ENCODE assay signal across 8 mouse cellular contexts in the genomic region with DNA sequence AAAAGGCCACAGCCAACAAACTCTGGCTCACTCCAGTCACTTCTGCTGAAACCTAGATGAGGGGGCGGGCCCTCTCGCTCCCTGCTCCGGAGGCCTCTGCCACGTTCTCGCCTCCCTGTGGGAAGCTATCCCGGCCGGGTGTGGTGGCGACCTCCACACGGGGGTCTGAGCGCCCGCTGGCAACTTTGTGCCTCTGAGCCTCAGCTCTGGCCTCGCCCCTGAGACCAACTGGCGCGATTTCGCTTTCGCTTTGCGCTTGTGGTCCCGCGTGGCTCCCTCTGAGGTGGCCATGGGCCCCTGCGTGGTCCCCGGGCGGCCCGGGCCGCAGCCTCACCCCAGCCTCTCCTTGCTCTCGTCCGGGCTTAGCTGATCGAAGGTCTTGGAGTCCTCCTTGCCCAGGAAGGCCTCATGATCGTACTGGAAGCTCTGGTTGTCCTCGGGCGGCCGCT. TPM values are rescaled to one million over a fixed set of nuclear protein-coding genes. Genes with fewer than 3 reads are reported as not detected.
A peak's percentile ranks its signal among the peaks of the same experiment; 100 is the strongest.
DNase-seq lines count a peak whose midpoint lies in the region; ATAC-seq and TF ChIP-seq lines count a peak whose summit lies in the region.

No protein-coding gene starts in this region.

- ATAC-seq in lung, postnatal 0 days, result peak; percentile 60

- intact Hi-C loops in heart, adult 2 months (cut with DNase I), result no loop called here

- peaks cover 4% of the 10 kb centered on the region for H3K4me1 ChIP-seq in heart, adult 2 months (ENCODE audit: control insufficient read depth, insufficient read depth, low read length)
- H3K4me1 ChIP-seq in lung, postnatal 0 days (ENCODE audit: insufficient read depth, low read depth, low read length), result peaks cover 5% of the 10 kb centered on the region; the same call in 1 of the 2 replicates
- peaks cover 4% of the 10 kb centered on the region for H3K4me1 ChIP-seq in small intestine, adult 2 months (ENCODE audit: control insufficient read depth, insufficient read depth, insufficient read length, low read length)

- TF ChIP-seq CTCF in heart, adult 2 months (IDR thresholded peaks at IDR 0.05), result no peak
- no peak for TF ChIP-seq CTCF in lung, postnatal 0 days (IDR thresholded peaks at IDR 0.05)
- TF ChIP-seq CTCF in small intestine, adult 2 months (IDR thresholded peaks at IDR 0.05; ENCODE audit: extremely low read depth, insufficient read length, insufficient replicate concordance, low read depth, low read length), result no peak

- H3K9ac ChIP-seq in heart, adult 2 months (ENCODE audit: low read depth, low read length), result peak overlapping the region; percentile 84
- H3K9ac ChIP-seq in lung, postnatal 0 days (replicated peaks; ENCODE audit: low read depth), result peak overlapping the region; percentile 69

- no peaks in the 10 kb centered on the region for H3K27me3 ChIP-seq in heart, adult 2 months (ENCODE audit: control insufficient read depth, insufficient read depth, low read length)
- no peaks in the 10 kb centered on the region for H3K27me3 ChIP-seq in lung, postnatal 0 days (replicated peaks; ENCODE audit: insufficient read depth, low read length)
- no peaks in the 10 kb centered on the region for H3K27me3 ChIP-seq in small intestine, adult 2 months (ENCODE audit: control insufficient read depth, insufficient read depth, low read length)

- peak overlapping the region; percentile 88 for H3K27ac ChIP-seq in heart, adult 2 months
- H3K27ac ChIP-seq in lung, postnatal 0 days (ENCODE audit: low read length), result peak overlapping the region; percentile 84
- peak overlapping the region; percentile 66 for H3K27ac ChIP-seq in small intestine, adult 2 months (ENCODE audit: insufficient read depth, low read depth, low read length)

- H3K4me2 ChIP-seq in lung, postnatal 0 days (replicated peaks; ENCODE audit: low read depth, low read length), result peak overlapping the region; percentile 83

- TF ChIP-seq POLR2A in heart, adult 2 months (IDR thresholded peaks at IDR 0.05; ENCODE audit: insufficient read depth, low read depth, low read length), result 0 out of 2 replicates have a peak, but pooled peaks have one; percentile 16
- no peak for TF ChIP-seq POLR2A in small intestine, adult 2 months (IDR thresholded peaks at IDR 0.05; ENCODE audit: low read depth, low read length)

- WGBS in heart, adult 2 months, result 1% methylated on average over 31 of the region's 31 CpGs
- under 1% methylated on average over 31 of the region's 31 CpGs for WGBS in lung, postnatal 0 days
- WGBS in small intestine, adult 2 months, result under 1% methylated on average over 31 of the region's 31 CpGs

- peak overlapping the region; percentile 76 for H3K4me3 ChIP-seq in heart, adult 2 months
- H3K4me3 ChIP-seq in lung, postnatal 0 days (ENCODE audit: low read depth, low read length), result peak overlapping the region; percentile 85
- H3K4me3 ChIP-seq in small intestine, adult 2 months (ENCODE audit: low read depth, low read length), result peak overlapping the region; percentile 73

- H3K79me2 ChIP-seq in heart, adult 2 months (replicated peaks; ENCODE audit: control insufficient read depth, insufficient read depth, low read length), result no peaks in the 10 kb centered on the region

- peak; percentile 9 for DNase-seq in right cerebral cortex, postnatal 14 days
- no peak for DNase-seq in right cerebral cortex, postnatal 10 days (ENCODE audit: low spot score in 2 of 2)
- DNase-seq in brain, adult 2 months (ENCODE audit: low read depth, low spot score), result peak; percentile 27
- DNase-seq in heart, adult 2 months, result no peak
- peak; percentile 13 to 32 for DNase-seq in kidney, adult 8-10 months
- peak; percentile 72 for DNase-seq in lung, postnatal 0 days (ENCODE audit: low spot score)
- DNase-seq in layer of hippocampus, adult 18-20 months (ENCODE audit: low spot score in 2 of 2), result no peak

- TF ChIP-seq EP300 in heart, adult 2 months (IDR thresholded peaks at IDR 0.05; ENCODE audit: insufficient read depth, low read depth, low read length), result no peak
- TF ChIP-seq EP300 in lung, postnatal 0 days (IDR thresholded peaks at IDR 0.05), result no peak

- H3K9me3 ChIP-seq in lung, postnatal 0 days (ENCODE audit: low read length), result no peaks in the 10 kb centered on the region

- H3K36me3 ChIP-seq in heart, adult 2 months (ENCODE audit: control insufficient read depth, insufficient read depth, low read length), result no peaks in the 10 kb centered on the region
- no peaks in the 10 kb centered on the region for H3K36me3 ChIP-seq in lung, postnatal 0 days (ENCODE audit: insufficient read depth, low read length)
- H3K36me3 ChIP-seq in small intestine, adult 2 months (ENCODE audit: control insufficient read depth, insufficient read depth, low read length), result peaks cover 2% of the 10 kb centered on the region; the same call in 1 of the 2 replicates

RNA-seq across cellular contexts. Expression of gene Rcn1, which starts 0.5 kb away (rescaled TPM):
- 10 to 100 TPM; 20.7 to 21.4 TPM for total RNA-seq in heart, adult 2 months (2021)
- polyA plus RNA-seq in heart, adult 2 months (2012; rRNA removed), result 6.9 and 14.5 TPM in 2 replicates
- polyA plus RNA-seq in lung, postnatal 0 days (2015; fragmentation: Nextera tagmentation; extraction: Ambion mirVana), result 60.1 and 62.4 TPM in 2 replicates
- polyA plus RNA-seq in small intestine, adult 2 months (2012; rRNA removed), result 3.3 and 5.1 TPM in 2 replicates
- 10 to 100 TPM; 17.8 to 22.5 TPM for total RNA-seq in layer of hippocampus, adult 18-20 months (2021)

Comparison
In these comparisons a context has a peak if more than half of its experiments do, and no peak if none do; other contexts are left out.
1. DNase-seq: peak in right cerebral cortex, postnatal 14 days (single experiment), brain, adult 2 months (single experiment), kidney, adult 8-10 months (2 of 2) and lung, postnatal 0 days (single experiment); none in right cerebral cortex, postnatal 10 days (0 of 2), heart, adult 2 months (0 of 2) and layer of hippocampus, adult 18-20 months (0 of 2).
2. Peak in every context shown above with its lines, with median percentiles within 50 percentile points of each other: H3K27ac ChIP-seq and H3K4me3 ChIP-seq.